Mouse (Mus musculus) layer of hippocampus, postnatal 14 days (tissue): ENCODE measurements at regions not wholly inside any gene's neighbourhood (a gene's known extent, or its start where the extent isn't known, plus 50 kb on each side); places are given as distances from the start of the nearest gene placed in this dataset.
A peak's percentile ranks its signal among the peaks of the same experiment; 100 is the strongest.

ENCODE experiments used
- DNase-seq, 2 experiments: peaks; one replicate each; pipeline ENCODE4 v3.0.0; 2021 to 2022; ENCODE audit warnings: low spot score in 2 of 2, mixed read lengths in 1 of 2

DNA sequence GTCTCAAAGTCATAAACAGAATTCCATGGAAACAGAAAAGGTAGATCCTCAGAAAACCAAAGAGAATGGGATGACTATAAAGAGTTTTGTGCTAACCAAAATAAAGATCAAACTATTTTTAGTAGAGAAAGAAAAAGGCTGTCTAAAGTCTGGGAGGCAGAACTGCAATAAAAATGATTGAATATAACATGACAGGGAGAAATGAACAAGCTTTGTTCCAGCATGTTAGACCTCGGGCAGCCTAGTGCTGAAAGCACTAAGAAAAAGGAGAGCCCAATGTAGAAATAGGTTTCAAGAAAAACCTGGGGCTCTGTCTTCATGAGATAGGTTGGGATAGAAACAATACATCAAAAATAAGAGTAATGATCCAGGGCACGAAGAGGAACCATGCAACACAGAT is 135.4 kb upstream of the Pcdh7 start:
- DNase-seq: no peak

DNA sequence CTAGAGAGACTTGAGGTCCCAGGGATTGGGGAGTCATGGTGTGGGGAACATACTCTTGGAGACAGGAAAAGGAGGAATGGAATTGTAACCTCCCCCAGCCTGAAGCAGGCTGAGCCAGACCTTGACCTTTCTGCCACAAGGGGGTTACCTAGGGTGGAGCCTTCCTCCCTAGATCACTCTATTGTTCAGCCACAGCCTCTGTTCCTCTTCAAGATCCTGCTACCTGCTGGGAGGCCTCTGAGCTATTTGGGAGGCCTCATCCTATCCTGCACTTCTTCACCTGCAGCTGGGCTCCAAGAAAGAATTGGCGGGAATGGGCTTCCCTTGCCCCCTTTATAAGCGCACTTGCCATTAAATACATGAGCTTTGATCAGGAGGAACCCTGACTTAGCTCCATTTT is 130.8 kb upstream of the Pcdh7 start:
- no peak for DNase-seq

DNA sequence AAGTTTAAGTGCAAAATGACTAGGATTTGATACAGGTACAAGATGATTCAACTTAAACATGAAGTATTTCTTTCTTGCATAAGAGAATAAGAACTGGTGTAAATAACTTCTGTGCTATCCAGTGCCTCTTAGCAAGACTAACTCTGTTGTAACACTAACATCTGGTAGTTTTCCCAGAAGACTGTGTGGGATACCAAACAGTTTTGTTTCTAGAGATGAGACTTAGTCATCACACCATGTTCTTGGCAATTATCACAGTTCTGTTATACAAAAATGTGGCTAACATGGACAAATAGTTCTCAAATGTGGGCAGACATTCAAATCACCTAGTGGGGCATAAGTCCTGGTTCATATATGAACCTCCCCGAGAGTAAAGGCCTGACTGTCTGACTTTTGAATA is 121.8 kb upstream of the Pcdh7 start:
- peak in 1 of 2 experiments; percentile 16 for DNase-seq

DNA sequence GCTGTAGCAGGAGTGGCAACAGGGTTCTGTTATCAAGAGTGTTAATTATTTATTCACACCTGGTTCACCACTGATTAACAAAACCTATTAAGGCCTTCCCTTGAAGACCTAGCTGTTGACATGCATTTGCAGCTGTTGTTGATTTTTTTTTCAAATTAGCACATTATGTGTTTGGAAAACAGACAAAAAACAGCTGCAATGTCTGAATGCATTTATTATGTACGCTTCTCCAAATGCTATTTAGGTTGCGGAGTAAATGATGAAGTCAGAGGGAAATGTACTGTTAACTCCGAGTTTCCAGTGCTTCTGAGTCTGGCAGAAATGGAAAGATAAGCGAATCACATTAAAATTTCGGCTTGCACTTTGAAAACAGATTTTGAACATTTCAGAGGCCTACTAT is 120.7 kb upstream of the Pcdh7 start:
- DNase-seq: no peak

DNA sequence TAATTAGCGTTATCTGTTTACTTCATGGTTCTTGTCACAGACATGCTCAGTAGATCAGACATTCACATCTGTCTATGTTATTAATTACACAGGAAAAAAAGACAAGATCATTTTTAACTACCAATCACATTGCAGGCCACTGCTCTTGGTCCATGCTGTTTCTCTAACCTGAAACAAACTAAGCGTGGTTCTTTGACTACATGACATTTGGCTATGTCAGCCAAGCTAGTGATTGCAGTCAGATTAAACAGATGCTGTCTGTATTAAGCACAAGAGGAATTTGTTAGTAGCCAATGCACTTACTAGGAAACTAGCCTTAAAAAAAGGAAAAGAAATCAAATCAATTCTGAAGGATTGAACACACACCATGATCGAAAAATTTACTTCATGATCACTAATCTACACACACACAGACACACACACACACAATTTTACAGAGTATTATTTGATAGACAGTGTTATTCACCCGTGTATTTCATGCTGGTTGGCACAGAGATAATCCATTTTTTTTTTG is 119.5 kb upstream of the Pcdh7 start:
- no peak for DNase-seq
